Mouse (Mus musculus): ENCODE data around the gene Fcgr3. TPM values are rescaled to one million over a fixed set of nuclear protein-coding genes. Genes with fewer than 3 reads are reported as not detected.

The Fcgr3 gene
- total RNA-seq, 2 experiments from 2014 or later, result 513 to 572 TPM

DNA sequence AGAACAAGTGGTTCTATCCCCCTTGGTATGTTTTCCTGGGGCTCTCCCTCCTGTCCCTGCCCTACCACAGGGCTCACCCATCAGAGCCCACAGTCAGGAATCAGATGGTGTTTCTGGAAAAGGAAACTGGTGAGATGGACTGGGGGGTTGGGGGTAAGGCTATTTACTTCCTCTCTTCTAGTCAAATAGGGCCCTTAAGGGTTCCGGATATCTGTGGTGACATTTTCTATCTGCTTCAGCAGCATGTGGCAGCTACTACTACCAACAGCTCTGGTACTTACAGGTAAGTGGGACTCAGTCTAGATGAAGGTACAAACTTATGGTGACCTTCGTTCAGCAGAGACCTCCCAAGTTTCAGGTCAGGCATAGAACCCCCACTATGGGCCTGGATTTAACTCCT is 46.0 kb downstream of the Fcgr3 start, which contains the start of gene Fcgr4:
Fcgr4 (plus strand) TSS at position 184 of the 400 bp plus-strand sequence.
- peak; percentile 36; the same call in 1 of the 2 replicates for ATAC-seq (ENCODE audit: poor library complexity, severe bottlenecking)

DNA sequence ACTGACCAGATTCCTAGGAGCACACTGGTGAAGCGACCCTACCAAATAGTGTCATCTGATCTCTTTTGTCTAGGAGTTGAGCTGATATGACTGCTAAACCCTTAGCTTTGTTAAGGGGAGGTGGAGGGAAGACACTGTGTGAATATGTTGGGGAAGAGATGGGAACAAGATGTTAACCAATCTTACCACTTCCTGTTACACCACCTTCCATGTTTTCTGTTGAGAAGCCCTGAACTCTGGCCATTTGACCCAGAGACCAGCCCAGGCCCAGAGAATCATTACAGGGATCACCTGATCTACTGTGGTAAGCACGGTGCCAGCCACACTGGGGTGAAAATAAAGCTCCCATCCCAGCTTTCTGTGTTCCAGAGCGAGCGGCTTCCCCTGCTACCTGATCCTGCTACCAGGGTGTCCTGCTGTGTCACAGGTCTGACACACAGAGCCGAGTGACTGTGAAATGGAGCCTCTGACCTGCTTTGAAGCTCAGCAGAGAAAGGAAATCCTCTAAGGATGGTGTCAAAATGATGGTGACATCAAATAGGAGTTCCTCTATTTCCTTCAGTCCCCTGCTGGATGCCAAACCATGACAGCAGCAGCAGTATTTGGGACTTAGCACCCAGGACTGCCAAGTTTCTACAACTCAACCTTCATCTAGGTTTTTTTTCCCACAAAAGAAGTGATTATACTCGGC is 47.1 kb downstream of the Fcgr3 start:
- ATAC-seq (ENCODE audit: poor library complexity, severe bottlenecking), result peak; percentile 81

DNA sequence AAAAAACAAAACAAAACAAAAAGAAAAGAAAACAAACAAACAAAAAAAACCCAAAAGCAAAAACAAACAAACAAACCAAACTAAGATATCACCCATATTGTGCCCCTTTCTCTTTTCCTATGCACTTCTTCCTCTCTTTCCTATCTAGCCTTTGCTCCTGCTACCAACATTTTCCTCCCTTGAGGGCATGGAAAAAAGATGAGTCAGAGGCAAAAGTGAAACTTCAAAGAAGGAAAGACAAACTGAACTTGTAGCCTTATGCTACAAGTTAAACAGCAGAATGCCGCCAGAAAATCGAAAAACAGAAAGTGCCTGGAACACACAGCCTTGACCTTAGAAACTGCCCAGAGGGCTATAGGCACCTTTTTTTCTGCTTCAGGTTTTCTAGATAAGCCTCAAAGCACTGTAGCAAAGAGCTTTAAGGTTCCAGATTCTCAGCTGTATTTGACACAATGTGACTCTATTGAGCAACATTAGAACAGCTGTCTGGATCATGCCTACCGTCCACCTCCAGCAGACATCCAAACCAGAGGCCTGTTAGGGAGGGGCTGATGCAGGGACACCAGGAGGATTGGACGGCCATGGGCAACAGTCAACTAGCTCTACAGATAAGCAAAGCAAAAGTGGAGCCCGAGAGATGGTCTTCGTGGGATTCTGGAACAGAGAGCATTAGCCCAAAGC is 47.9 kb downstream of the Fcgr3 start:
- peak; percentile 37 for ATAC-seq (ENCODE audit: poor library complexity, severe bottlenecking)

DNA sequence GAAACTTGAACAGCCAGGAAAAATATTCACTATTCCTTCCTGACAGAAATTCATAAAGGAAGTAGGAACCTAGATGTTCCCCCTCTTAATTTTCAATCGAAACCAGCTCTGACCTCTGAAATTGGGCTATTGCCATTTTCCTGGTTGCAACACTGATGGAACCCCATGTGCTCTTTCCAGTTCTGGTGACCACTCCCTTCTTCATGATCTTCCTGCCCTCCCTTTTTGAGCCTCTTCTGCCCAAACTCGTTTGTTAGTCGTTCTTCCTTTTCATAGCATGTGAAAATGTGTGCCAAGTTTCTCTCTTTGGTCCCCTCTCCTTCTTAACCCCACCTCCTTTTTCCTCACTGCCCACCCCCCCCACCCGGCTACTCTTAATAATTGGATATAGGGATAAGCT is 53.0 kb downstream of the Fcgr3 start:
- ATAC-seq (ENCODE audit: poor library complexity, severe bottlenecking), result peak; percentile 11; the same call in 1 of the 2 replicates

DNA sequence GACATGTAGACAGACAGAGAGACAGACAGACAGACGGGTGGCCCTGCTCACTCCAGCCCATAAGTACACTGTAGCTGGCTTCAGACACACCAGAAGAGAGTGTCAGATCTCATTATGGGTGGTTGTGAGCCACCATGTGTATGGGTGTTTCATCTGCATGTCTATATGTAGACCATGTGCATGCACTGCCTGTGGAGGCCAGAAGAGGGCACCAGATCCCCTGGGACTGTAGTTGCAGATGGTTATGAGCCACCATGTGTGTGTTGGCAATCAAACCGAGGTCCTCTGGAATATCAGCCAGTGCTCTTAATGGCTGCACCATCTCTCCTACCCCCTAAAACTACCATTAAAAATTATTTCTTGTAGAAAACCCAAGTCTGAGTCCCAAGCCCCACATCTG is 57.8 kb downstream of the Fcgr3 start:
- ATAC-seq (ENCODE audit: poor library complexity, severe bottlenecking), result peak; percentile 62

DNA sequence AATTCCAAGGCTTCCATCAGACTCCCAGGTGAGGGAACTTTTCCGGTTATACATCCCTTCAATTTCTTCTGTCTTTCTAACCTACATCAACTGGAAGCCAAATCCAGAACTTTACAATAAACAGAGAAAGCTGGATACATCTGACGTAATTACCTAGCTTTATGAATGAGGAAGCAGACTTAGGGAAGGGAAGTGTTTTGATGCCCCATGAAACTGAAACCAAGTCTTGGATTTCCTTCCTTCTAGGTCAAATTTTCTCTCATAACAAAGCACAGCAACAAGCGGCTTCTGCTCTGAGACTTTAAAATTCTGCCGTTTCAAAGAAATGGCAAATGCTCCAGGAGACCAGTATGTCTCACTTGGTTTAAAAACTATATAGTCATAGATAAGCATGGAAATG is 58.4 kb downstream of the Fcgr3 start:
- peak; percentile 92 for ATAC-seq (ENCODE audit: poor library complexity, severe bottlenecking)

DNA sequence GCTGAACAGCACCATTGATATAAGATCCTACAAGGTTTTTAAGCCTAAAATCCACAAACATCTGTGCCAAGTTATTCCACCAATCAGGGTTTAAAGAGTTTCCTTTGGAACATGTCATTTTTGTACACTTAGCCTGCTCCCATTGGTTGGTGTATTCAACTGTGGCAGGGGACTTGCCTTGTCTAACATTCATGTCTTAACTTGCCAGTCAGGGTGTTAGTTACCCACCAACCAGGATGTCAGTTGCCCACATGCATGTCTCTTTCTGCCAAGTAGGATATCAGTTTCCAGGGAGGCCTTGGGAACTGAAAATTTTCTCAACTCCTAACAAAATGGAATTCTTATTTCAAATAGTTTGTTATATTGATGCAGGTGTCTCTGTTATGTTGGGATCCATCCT is 59.1 kb downstream of the Fcgr3 start:
- no peak for ATAC-seq (ENCODE audit: poor library complexity, severe bottlenecking)

DNA sequence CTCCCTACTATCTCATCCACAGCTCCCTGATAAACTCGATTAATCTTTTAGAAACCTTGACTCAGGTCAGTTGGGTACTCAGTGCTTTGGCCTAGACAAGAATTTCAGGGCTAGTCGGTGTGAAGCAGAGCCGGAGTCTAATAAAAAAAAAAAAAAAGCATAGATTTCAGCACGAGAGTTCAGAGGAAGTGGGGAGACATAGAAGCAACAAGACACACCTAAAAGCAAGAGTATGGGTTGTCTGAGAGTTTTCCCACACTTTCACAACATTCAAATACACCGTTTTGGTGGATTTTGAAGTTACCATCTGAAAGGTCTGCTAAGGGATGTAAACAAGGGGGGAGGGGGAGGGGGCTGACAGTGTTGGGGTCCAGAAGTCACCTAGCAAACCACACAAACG is 59.7 kb downstream of the Fcgr3 start:
- no peak for ATAC-seq (ENCODE audit: poor library complexity, severe bottlenecking)

Other genes with a start within 250 kb of the Fcgr3 start
- 35.9 and 38.4 TPM in 2 replicates for gene Atf6, start 197.2 kb downstream of the Fcgr3 start, total RNA-seq (2015)
- 35.1 and 39.4 TPM in 2 replicates for gene Atf6, start 197.2 kb downstream of the Fcgr3 start, total RNA-seq (2017)
- 1.2 TPM in 1 of 2 replicates, not detected in the other for gene Gm26620, start 179.9 kb downstream of the Fcgr3 start, total RNA-seq (2015)
- not detected in 2 replicates for gene Gm26620, start 179.9 kb downstream of the Fcgr3 start, total RNA-seq (2017)
- 7.5 and 10.3 TPM in 2 replicates for gene Dusp12, start 179.4 kb downstream of the Fcgr3 start, total RNA-seq (2015)
- 5.2 and 5.4 TPM in 2 replicates for gene Dusp12, start 179.4 kb downstream of the Fcgr3 start, total RNA-seq (2017)
- gene Fcrlb, start 152.0 kb downstream of the Fcgr3 start, total RNA-seq (2015), result not detected in 2 replicates
- gene Fcrlb, start 152.0 kb downstream of the Fcgr3 start, total RNA-seq (2017), result not detected in 2 replicates
- gene Fcrla, start 137.4 kb downstream of the Fcgr3 start, total RNA-seq (2015), result 1.3 and 3.2 TPM in 2 replicates
- 0.40 and 2.7 TPM in 2 replicates for gene Fcrla, start 137.4 kb downstream of the Fcgr3 start, total RNA-seq (2017)
- gene Fcgr2b, start 88.4 kb downstream of the Fcgr3 start, total RNA-seq (2015), result 226 and 271 TPM in 2 replicates
- 174 and 196 TPM in 2 replicates for gene Fcgr2b, start 88.4 kb downstream of the Fcgr3 start, total RNA-seq (2017)
- 34.6 and 34.8 TPM in 2 replicates for gene Fcgr4, start 46.0 kb downstream of the Fcgr3 start, total RNA-seq (2015)
- 30.0 and 47.4 TPM in 2 replicates for gene Fcgr4, start 46.0 kb downstream of the Fcgr3 start, total RNA-seq (2017)
- gene Cfap126, start 49.0 kb upstream of the Fcgr3 start, total RNA-seq (2015), result 0.91 and 1.0 TPM in 2 replicates
- 0.59 TPM in 1 of 2 replicates, not detected in the other for gene Cfap126, start 49.0 kb upstream of the Fcgr3 start, total RNA-seq (2017)
- gene Sdhc, start 85.7 kb upstream of the Fcgr3 start, total RNA-seq (2015), result 102 and 130 TPM in 2 replicates
- gene Sdhc, start 85.7 kb upstream of the Fcgr3 start, total RNA-seq (2017), result 34.5 and 43.0 TPM in 2 replicates
- gene Mpz, start 85.8 kb upstream of the Fcgr3 start, total RNA-seq (2015), result not detected in 2 replicates
- not detected in 2 replicates for gene Mpz, start 85.8 kb upstream of the Fcgr3 start, total RNA-seq (2017)
- gene Pcp4l1, start 131.3 kb upstream of the Fcgr3 start, total RNA-seq (2015), result 1.2 and 1.4 TPM in 2 replicates
- gene Pcp4l1, start 131.3 kb upstream of the Fcgr3 start, total RNA-seq (2017), result 0.44 and 0.73 TPM in 2 replicates
- not detected in 2 replicates for gene Nr1i3, start 149.0 kb upstream of the Fcgr3 start, total RNA-seq (2015)
- gene Nr1i3, start 149.0 kb upstream of the Fcgr3 start, total RNA-seq (2017), result 0.04 TPM in 2 replicates
- gene Tomm40l, start 157.6 kb upstream of the Fcgr3 start, total RNA-seq (2015), result 7.3 and 8.2 TPM in 2 replicates
- gene Tomm40l, start 157.6 kb upstream of the Fcgr3 start, total RNA-seq (2017), result 8.5 and 14.4 TPM in 2 replicates
- 0.87 TPM in 1 of 2 replicates, not detected in the other for gene Apoa2, start 160.1 kb upstream of the Fcgr3 start, total RNA-seq (2015)
- gene Apoa2, start 160.1 kb upstream of the Fcgr3 start, total RNA-seq (2017), result not detected in 2 replicates
- 2,036 and 2,044 TPM in 2 replicates for gene Fcer1g, start 169.4 kb upstream of the Fcgr3 start, total RNA-seq (2015)
- gene Fcer1g, start 169.4 kb upstream of the Fcgr3 start, total RNA-seq (2017), result 995 and 1,060 TPM in 2 replicates
- not detected in 2 replicates for gene Adamts4, start 185.5 kb upstream of the Fcgr3 start, total RNA-seq (2015)
- gene Adamts4, start 185.5 kb upstream of the Fcgr3 start, total RNA-seq (2017), result 0.12 TPM in 1 of 2 replicates, not detected in the other
- 235 and 245 TPM in 2 replicates for gene Ndufs2, start 186.5 kb upstream of the Fcgr3 start, total RNA-seq (2015)
- gene Ndufs2, start 186.5 kb upstream of the Fcgr3 start, total RNA-seq (2017), result 276 and 306 TPM in 2 replicates
- 17.8 and 20.4 TPM in 2 replicates for gene B4galt3, start 205.4 kb upstream of the Fcgr3 start, total RNA-seq (2015)
- 28.5 and 33.5 TPM in 2 replicates for gene B4galt3, start 205.4 kb upstream of the Fcgr3 start, total RNA-seq (2017)
- gene Ppox, start 216.3 kb upstream of the Fcgr3 start, total RNA-seq (2015), result 26.5 and 27.4 TPM in 2 replicates
- gene Ppox, start 216.3 kb upstream of the Fcgr3 start, total RNA-seq (2017), result 14.5 and 18.0 TPM in 2 replicates
- 41.1 and 41.9 TPM in 2 replicates for gene Usp21, start 223.1 kb upstream of the Fcgr3 start, total RNA-seq (2015)
- gene Usp21, start 223.1 kb upstream of the Fcgr3 start, total RNA-seq (2017), result 20.2 and 28.9 TPM in 2 replicates
- gene Ufc1, start 230.1 kb upstream of the Fcgr3 start, total RNA-seq (2015), result 95.3 and 105 TPM in 2 replicates
- gene Ufc1, start 230.1 kb upstream of the Fcgr3 start, total RNA-seq (2017), result 54.6 and 78.6 TPM in 2 replicates

Measured in megakaryocyte, adult 5-6 weeks (primary cell).